Mouse (Mus musculus) lung, postnatal 0 days (tissue): ENCODE measurements at regions not wholly inside any gene's neighbourhood (a gene's known extent, or its start where the extent isn't known, plus 50 kb on each side); places are given as distances from the start of the nearest gene placed in this dataset.

Source experiments
- ATAC-seq: fragments of 200-750 bp; cut with Nextera tagmentation; 2 replicates; pipeline ENCODE4 v1.8.0; 2017; ENCODE audit warnings: moderate library complexity
- DNase-seq: peaks from one replicate; pipeline ENCODE4 v3.0.0-alpha.2; 2016; ENCODE audit warnings: low spot score
- H3K27ac ChIP-seq: fragments of 300-500 bp; sonication (generic); 2 replicates; pipeline ENCODE4 v1.5.1; 2014; ENCODE audit warnings: antibody characterized with exemption, mild to moderate bottlenecking, low read length, mixed read lengths
- H3K27me3 ChIP-seq: fragments of 300-500 bp; sonication (generic); replicated peaks from 2 replicates; pipeline ENCODE4 v1.6.1; 2014; ENCODE audit warnings: low read length, mixed read lengths; ENCODE audit not compliant: insufficient read depth
- H3K36me3 ChIP-seq: fragments of 300-500 bp; sonication (generic); 2 replicates; pipeline ENCODE4 v1.6.1; 2014; ENCODE audit warnings: low read length, mixed read lengths; ENCODE audit not compliant: insufficient read depth
- H3K4me1 ChIP-seq: fragments of 300-500 bp; sonication (generic); 2 replicates; pipeline ENCODE4 v1.6.1; 2014; ENCODE audit warnings: antibody characterized with exemption, low read depth, low read length, mixed read lengths; ENCODE audit not compliant: insufficient read depth
- H3K4me2 ChIP-seq: fragments of 300-500 bp; sonication (generic); replicated peaks from 2 replicates; pipeline ENCODE4 v1.6.1; 2014; ENCODE audit warnings: low read depth, mild to moderate bottlenecking, low read length, moderate library complexity, mixed read lengths
- H3K4me3 ChIP-seq: fragments of 300-500 bp; sonication (generic); 2 replicates; pipeline ENCODE4 v1.5.1; 2014; ENCODE audit warnings: low read depth, low read length
- H3K9ac ChIP-seq: fragments of 300-500 bp; sonication (generic); replicated peaks from 2 replicates; pipeline ENCODE4 v1.6.1; 2014; ENCODE audit warnings: low read depth, mild to moderate bottlenecking
- H3K9me3 ChIP-seq: fragments of 300-500 bp; sonication (generic); 2 replicates; pipeline ENCODE4 v1.6.1; 2016; ENCODE audit warnings: low read length, mixed read lengths
- CTCF ChIP-seq: IDR thresholded peaks from 2 replicates; pipeline ENCODE4 v1.5.1; 2016; ENCODE audit warnings: antibody characterized with exemption, mild to moderate bottlenecking
- EP300 ChIP-seq: IDR thresholded peaks from 2 replicates; pipeline ENCODE4 v1.6.1; 2016; ENCODE audit warnings: antibody characterized with exemption, mild to moderate bottlenecking, control low read depth
- WGBS: fragments of 180-500 bp; shearing (Covaris S2); extraction: QIAGEN DNeasy Blood & Tissue Kit; methylation state at CpG from one replicate; pipeline ENCODE4 v1.1.7; 2014; 5-methylcytosine and 5-hydroxymethylcytosine counted together

DNA sequence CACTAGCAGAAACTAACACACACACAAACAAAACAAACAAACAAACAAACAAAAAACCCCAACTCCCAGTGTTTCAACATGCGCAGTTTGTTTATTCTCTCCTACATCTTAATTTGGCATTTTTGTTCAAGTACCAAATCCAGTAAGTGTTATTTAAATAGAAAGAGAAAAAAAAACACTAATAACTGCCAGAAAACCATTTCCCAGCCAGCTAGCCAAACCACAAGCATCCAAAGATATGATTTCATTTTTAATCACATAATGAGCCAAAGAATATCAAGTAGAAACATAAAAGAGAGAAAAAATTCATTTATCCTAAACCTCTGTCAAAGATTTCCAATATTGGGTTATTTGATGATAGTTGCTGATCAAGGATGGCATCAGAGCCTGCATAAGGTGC lies 102.3 kb downstream of the Snx18 start:
- DNase-seq (peak; percentile 30), ATAC-seq (no peak)
- Histone ChIP-seq H3K27ac (no peak overlapping the region), H3K9me3 (no peaks in the 10 kb centered on the region), H3K27me3 (no peaks in the 10 kb centered on the region), H3K9ac (no peak overlapping the region), H3K4me3 (no peak overlapping the region), H3K4me1 (peaks cover 6% of the 10 kb centered on the region), H3K36me3 (no peaks in the 10 kb centered on the region), H3K4me2 (no peak overlapping the region)
- TF ChIP-seq CTCF (no peak), EP300 (no peak)
- 60% methylated on average over 1 of the region's 1 CpGs for WGBS

DNA sequence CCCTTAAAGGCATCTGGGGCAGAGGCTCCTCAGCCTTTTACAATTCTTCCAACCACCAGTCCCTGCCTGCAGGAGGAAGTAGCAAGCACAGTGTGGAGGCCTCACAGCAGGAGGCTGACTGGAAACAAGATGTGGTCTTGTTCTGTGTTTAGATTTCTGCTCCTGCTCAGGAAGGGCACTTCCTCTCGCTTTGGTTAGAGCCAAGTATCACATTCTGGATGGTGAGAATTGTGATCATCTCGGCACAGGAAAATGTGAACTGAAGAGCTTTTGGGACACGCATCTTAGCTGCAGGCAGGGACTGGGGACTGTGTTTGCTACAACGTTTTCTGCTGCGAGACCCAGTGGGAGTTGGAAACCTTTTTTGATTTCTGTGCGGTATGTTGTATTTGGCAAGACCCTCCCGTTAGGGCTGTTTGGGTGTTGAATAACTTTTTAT lies 103.2 kb downstream of the Snx18 start:
- peak; percentile 63 for ATAC-seq
- peak; percentile 56 for DNase-seq
- Histone ChIP-seq H3K27ac (no peak overlapping the region), H3K4me2 (no peak overlapping the region), H3K9me3 (no peaks in the 10 kb centered on the region), H3K4me1 (peaks cover 6% of the 10 kb centered on the region), H3K36me3 (no peaks in the 10 kb centered on the region), H3K4me3 (no peak overlapping the region), H3K9ac (no peak overlapping the region; the same call in 1 of the 2 replicates), H3K27me3 (no peaks in the 10 kb centered on the region)
- TF ChIP-seq CTCF (peak; percentile 48), EP300 (no peak)
- WGBS, result 21% methylated on average over 7 of the region's 7 CpGs

DNA sequence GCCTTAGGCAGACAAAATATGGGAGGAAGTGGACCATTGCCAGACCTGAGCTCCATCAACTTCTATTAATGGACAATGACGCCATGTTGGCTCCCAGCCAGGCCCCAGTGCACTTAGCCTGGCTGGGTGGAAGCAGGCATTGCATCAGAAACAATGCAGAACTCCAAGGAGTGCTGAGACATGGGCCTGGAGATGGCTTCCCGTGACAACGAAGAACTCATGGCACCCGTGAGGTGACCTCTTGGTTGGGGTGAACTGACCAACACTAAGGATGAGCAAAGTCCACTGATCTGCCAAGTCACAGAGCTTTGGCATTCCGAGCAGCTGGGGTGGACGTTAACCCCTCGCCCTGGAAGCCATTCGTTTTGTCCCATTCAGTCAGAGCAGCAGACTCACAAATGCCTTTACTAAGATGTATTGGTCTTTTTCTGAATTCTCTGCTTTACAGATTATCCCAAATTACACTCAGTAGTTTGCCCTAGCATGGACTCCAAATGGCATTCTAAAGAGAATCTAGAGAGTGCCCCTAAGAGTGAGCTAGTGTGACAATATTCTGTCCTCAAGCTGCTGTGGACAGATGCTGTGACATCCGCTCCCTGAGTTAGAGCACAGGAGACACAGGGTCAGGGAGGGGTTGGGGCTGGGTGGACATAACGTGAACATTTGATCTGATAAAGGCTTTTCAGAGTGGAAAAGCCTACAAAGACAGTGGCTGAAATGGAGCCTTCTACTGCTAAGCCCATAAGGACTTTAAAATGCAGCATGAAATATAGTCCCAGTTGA lies 108.8 kb downstream of the Snx18 start:
- TF ChIP-seq CTCF (no peak), EP300 (peak; percentile 91)
- H3K9me3 ChIP-seq, result no peaks in the 10 kb centered on the region
- H3K4me1 ChIP-seq, result peaks cover 5% of the 10 kb centered on the region; the same call in 1 of the 2 replicates
- H3K27ac ChIP-seq, result no peak overlapping the region
- H3K4me3 ChIP-seq, result no peak overlapping the region
- 35% methylated on average over 10 of the region's 10 CpGs for WGBS
- no peak overlapping the region for H3K9ac ChIP-seq
- no peak overlapping the region for H3K4me2 ChIP-seq
- peak; percentile 97 for ATAC-seq
- peak; percentile 94 for DNase-seq
- H3K27me3 ChIP-seq, result no peaks in the 10 kb centered on the region
- no peaks in the 10 kb centered on the region for H3K36me3 ChIP-seq

DNA sequence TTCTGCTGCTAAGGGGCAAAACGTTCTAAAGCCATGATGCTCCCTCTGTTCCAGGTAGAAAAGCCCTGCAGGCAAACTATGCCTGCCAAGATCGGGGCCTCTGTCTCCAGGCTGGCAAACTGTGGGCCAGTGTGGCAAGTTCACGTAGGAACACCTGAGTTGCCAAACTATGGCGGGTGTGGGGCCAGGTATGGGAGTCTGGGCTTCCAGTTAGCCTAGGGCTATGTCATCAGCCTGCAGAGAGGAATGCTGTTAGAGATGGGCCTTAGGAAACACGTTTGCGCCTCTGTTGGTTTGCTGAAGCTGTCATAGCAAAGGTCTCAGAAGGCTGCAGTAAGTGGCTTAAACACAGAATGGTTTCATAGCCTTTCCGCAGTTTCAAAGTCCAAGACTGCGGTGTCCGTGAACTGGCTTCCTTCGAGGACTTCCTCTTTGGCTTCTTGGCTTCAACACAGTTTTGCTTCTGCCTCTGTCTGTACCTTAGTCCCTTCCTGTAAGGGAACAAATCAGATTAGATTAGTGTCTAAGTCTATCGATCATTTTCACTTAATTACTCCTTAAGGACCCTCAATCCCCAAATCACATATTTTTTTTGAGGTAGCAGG lies 110.1 kb downstream of the Snx18 start:
- no peak overlapping the region for H3K27ac ChIP-seq
- TF ChIP-seq EP300 (no peak), CTCF (no peak)
- peaks cover 5% of the 10 kb centered on the region; the same call in 1 of the 2 replicates for H3K4me1 ChIP-seq
- no peaks in the 10 kb centered on the region for H3K27me3 ChIP-seq
- H3K4me2 ChIP-seq, result no peak overlapping the region
- ATAC-seq (no peak), DNase-seq (no peak)
- WGBS, result 71% methylated on average over 11 of the region's 11 CpGs
- H3K4me3 ChIP-seq, result no peak overlapping the region
- no peaks in the 10 kb centered on the region for H3K9me3 ChIP-seq
- no peak overlapping the region for H3K9ac ChIP-seq
- no peaks in the 10 kb centered on the region for H3K36me3 ChIP-seq

DNA sequence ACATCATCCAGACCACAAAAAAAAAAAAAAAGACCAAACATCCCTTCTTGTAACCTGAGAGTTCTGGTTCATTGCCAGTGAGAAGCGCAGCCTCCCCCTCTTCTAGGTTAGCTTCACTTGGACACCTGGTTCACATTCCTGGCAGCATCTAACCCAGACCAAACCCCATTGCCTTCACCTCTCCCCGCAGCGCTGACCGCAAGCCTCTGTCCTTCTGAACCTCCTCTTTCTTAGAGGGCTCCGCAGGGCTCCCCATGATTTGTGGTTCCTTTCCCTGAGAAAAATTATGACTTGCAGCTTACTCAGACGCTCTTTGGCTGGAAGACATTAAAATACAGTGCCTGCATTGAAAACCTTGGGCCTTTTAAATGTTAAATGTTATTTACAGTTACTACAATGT lies 115.8 kb downstream of the Snx18 start:
- 80% methylated on average over 6 of the region's 6 CpGs for WGBS
- no peak for DNase-seq

DNA sequence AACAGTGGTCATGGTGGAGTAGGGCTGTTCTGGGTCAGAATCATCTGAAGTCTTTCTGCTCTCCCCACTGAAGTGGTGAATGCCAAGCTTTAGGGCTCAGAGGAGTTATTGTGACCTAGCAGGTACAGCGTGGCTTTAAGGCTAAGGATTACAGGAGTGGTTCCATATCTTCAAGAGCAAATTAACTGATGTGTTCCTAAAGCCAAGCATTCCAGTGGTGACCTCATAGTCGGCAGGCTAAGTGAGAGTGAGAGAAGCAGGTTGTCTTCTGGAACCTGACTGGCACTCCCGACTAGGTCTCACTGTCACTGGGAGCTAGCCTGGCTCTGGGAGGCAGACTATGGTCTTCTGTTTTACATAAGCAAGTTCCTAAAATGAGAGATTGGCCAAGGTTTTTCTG lies 116.3 kb downstream of the Snx18 start:
- no peak overlapping the region for H3K9ac ChIP-seq
- no peaks in the 10 kb centered on the region for H3K27me3 ChIP-seq
- H3K4me1 ChIP-seq, result 0 out of 2 replicates have a peak, but pooled peaks cover 5% of the 10 kb centered on the region
- no peak overlapping the region for H3K4me3 ChIP-seq
- DNase-seq (peak; percentile 63), ATAC-seq (peak; percentile 86)
- H3K27ac ChIP-seq, result no peak overlapping the region
- TF ChIP-seq EP300, result peak; percentile 93
- TF ChIP-seq CTCF, result no peak
- 46% methylated on average over 3 of the region's 3 CpGs for WGBS
- no peaks in the 10 kb centered on the region for H3K36me3 ChIP-seq
- H3K9me3 ChIP-seq, result no peaks in the 10 kb centered on the region
- H3K4me2 ChIP-seq, result no peak overlapping the region

More for the DNA sequence above, 115.8 kb downstream of the Snx18 start:
- Histone ChIP-seq H3K9me3 (no peaks in the 10 kb centered on the region), H3K4me2 (no peak overlapping the region), H3K27ac (no peak overlapping the region), H3K4me1 (0 out of 2 replicates have a peak, but pooled peaks cover 5% of the 10 kb centered on the region), H3K27me3 (no peaks in the 10 kb centered on the region), H3K9ac (no peak overlapping the region), H3K36me3 (no peaks in the 10 kb centered on the region), H3K4me3 (no peak overlapping the region)
- no peak for ATAC-seq
- TF ChIP-seq CTCF, result no peak
- TF ChIP-seq EP300, result no peak
